ENCODE assay signal across 14 mouse cellular contexts in the genomic region with DNA sequence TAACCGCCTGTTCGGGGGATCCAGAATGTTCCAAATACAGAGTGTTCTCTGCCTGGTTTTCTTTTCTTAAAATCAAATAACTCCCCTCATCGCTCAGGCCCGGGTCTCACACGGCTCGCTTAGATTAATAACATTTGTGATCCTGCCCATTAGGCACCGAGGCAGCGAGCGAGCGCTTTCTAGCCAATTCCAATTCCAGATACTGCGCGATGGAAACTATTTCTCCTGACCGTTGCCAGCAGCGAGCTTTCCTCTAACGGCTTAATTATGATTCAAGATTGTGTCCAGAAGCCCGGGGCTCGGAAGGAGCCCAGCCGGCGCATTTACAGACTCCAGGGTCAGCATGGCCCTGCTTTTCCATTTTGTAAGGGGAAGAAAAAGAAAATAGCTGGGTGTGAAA.
DNase-seq lines count a peak whose midpoint lies in the region; ATAC-seq lines count a peak whose summit lies in the region.
"Had no signal": no experiment of that assay in that cellular context is flagged by ENCODE, and none has a peak within 500 bp of the region (broad histone marks: within the 10 kb centered on the region; RNA-seq: fewer than 3 reads in every experiment).

No protein-coding gene starts in this region.

- intact Hi-C loops in left cerebral cortex, postnatal 4 days (cut with DNase I): no loop called here

- no peaks in the 10 kb centered on the region for H3K27me3 ChIP-seq in embryonic facial prominence, embryonic 14.5 days (replicated peaks; ENCODE audit: control insufficient read depth, insufficient read depth, low read length)
- no peaks in the 10 kb centered on the region for H3K27me3 ChIP-seq in hindbrain, embryonic 16.5 days (replicated peaks; ENCODE audit: control insufficient read depth, insufficient read depth, low read length)
- H3K27me3 ChIP-seq: neural tube, embryonic 12.5 days had no signal

- DNase-seq in left cerebral cortex, postnatal 4 days: peak; percentile 31
- DNase-seq in left cerebral cortex, adult 11 months (ENCODE audit: low spot score): no peak
- peak; percentile 78 for DNase-seq in embryonic facial prominence, embryonic 14.5 days (ENCODE audit: low spot score)
- DNase-seq in lung, postnatal 4 days: peak; percentile 18 to 58
- DNase-seq in spleen, postnatal 10 days (ENCODE audit: low spot score in 2 of 2): no peak
- DNase-seq in right cerebral cortex, postnatal 10 days (ENCODE audit: low spot score in 2 of 2): no peak
- DNase-seq: heart, adult 2 months; layer of hippocampus, postnatal 36 days; thymus, postnatal 25 days had no signal

- ATAC-seq in embryonic facial prominence, embryonic 14.5 days (ENCODE audit: low read depth): 0 out of 2 replicates have a peak, but pooled peaks have one; percentile 24
- no peak for ATAC-seq in hindbrain, embryonic 16.5 days
- no peak for ATAC-seq in erythroblast, adult 5-6 weeks (replicated peaks; ENCODE audit: low FRiP score, poor library complexity, severe bottlenecking)

- H3K4me1 ChIP-seq in embryonic facial prominence, embryonic 14.5 days (ENCODE audit: control insufficient read depth, insufficient read depth, low read length): peaks cover 7% of the 10 kb centered on the region; the same call in 1 of the 2 replicates
- peaks cover 7% of the 10 kb centered on the region; the same call in 1 of the 2 replicates for H3K4me1 ChIP-seq in hindbrain, embryonic 16.5 days (ENCODE audit: control insufficient read depth, insufficient read depth, low read depth, low read length)

- H3K36me3 ChIP-seq in embryonic facial prominence, embryonic 14.5 days (ENCODE audit: control insufficient read depth, insufficient read depth, low read length): no peaks in the 10 kb centered on the region
- no peaks in the 10 kb centered on the region for H3K36me3 ChIP-seq in hindbrain, embryonic 16.5 days (ENCODE audit: control insufficient read depth, insufficient read depth, low read length)
- H3K36me3 ChIP-seq: lung, embryonic 15.5 days; neural tube, embryonic 12.5 days had no signal

- no peak overlapping the region for H3K4me3 ChIP-seq in embryonic facial prominence, embryonic 14.5 days (ENCODE audit: low read depth, low read length)
- no peak overlapping the region for H3K4me3 ChIP-seq in hindbrain, embryonic 16.5 days (ENCODE audit: low read length)
- H3K4me3 ChIP-seq: erythroblast, embryonic 14.5 days; heart, adult 2 months; lung, embryonic 15.5 days; neural tube, embryonic 12.5 days had no signal

- peak overlapping the region; percentile 37 for H3K4me2 ChIP-seq in embryonic facial prominence, embryonic 14.5 days (ENCODE audit: low read depth, low read length)
- no peak overlapping the region for H3K4me2 ChIP-seq in hindbrain, embryonic 16.5 days (ENCODE audit: low read length)
- H3K4me2 ChIP-seq: lung, embryonic 15.5 days; neural tube, embryonic 12.5 days had no signal

- 0 out of 2 replicates have a peak, but pooled peaks cover 7% of the 10 kb centered on the region for H3K9me3 ChIP-seq in embryonic facial prominence, embryonic 14.5 days (ENCODE audit: control insufficient read depth, low read length)
- no peaks in the 10 kb centered on the region for H3K9me3 ChIP-seq in hindbrain, embryonic 16.5 days (ENCODE audit: control insufficient read depth, low read length)
- H3K9me3 ChIP-seq: lung, embryonic 15.5 days had no signal

- H3K27ac ChIP-seq in embryonic facial prominence, embryonic 14.5 days (replicated peaks; ENCODE audit: low read depth, low read length): peak overlapping the region; percentile 61
- H3K27ac ChIP-seq in hindbrain, embryonic 16.5 days (ENCODE audit: low read depth, low read length): 0 out of 2 replicates have a peak overlapping the region, but pooled peaks have one; percentile 1
- H3K27ac ChIP-seq: heart, adult 2 months; lung, embryonic 15.5 days; neural tube, embryonic 12.5 days had no signal

- 37% methylated on average over 19 of the region's 19 CpGs for WGBS in embryonic facial prominence, embryonic 14.5 days
- WGBS in hindbrain, embryonic 16.5 days: 48% methylated on average over 19 of the region's 19 CpGs

- no peak overlapping the region for H3K9ac ChIP-seq in embryonic facial prominence, embryonic 14.5 days (ENCODE audit: low read depth, low read length)
- no peak overlapping the region for H3K9ac ChIP-seq in hindbrain, embryonic 16.5 days (ENCODE audit: low read depth, low read length)
- H3K9ac ChIP-seq: lung, embryonic 15.5 days; neural tube, embryonic 12.5 days had no signal

Comparison
In these comparisons a context has a peak if more than half of its experiments do, and no peak if none do; other contexts are left out.
1. DNase-seq: peak in left cerebral cortex, postnatal 4 days (single experiment), embryonic facial prominence, embryonic 14.5 days (single experiment) and lung, postnatal 4 days (2 of 2); none in left cerebral cortex, adult 11 months (single experiment), spleen, postnatal 10 days (0 of 2) and right cerebral cortex, postnatal 10 days (0 of 2).